Mouse (Mus musculus): ENCODE measurements around the gene Gm47955. TPM values are rescaled to one million over a fixed set of nuclear protein-coding genes. Genes with fewer than 3 reads are reported as not detected.
"Not testable (repeated sequence)": the region's sequence is repeated elsewhere in the genome, so short reads cannot be mapped to it uniquely, and the experiment has no call there.

The Gm47955 gene
- total RNA-seq, 2 experiments from 2014 or later = not detected

- no peak for DNase-seq
- no peak overlapping the region for H3K27ac ChIP-seq
- TF ChIP-seq CTCF (IDR thresholded peaks at IDR 0.05) = no peak
Measured at GRCm38 (mm10) chr1:82973244-82973643, 13.2 kb downstream of the Gm47955 start.

GRCm38 (mm10) chr1:82973901-82974300 lies 13.8 kb downstream of the Gm47955 start:
- intact Hi-C loops (cut with DNase I) = no loop called here

More at GRCm38 (mm10) chr1:82973244-82973643, 13.2 kb downstream of the Gm47955 start:
- no peak overlapping the region for H3K4me3 ChIP-seq
- intact Hi-C loops (cut with DNase I) = no loop called here

GRCm38 (mm10) chr1:82974342-82974741 lies 14.3 kb downstream of the Gm47955 start:
- intact Hi-C loops (cut with DNase I) = no loop called here

More at GRCm38 (mm10) chr1:82973901-82974300, 13.8 kb downstream of the Gm47955 start:
- no peak for DNase-seq
- no peak for TF ChIP-seq CTCF (IDR thresholded peaks at IDR 0.05)
- Histone ChIP-seq H3K27ac (no peak overlapping the region), H3K4me3 (no peak overlapping the region)

GRCm38 (mm10) chr1:82975750-82976149 lies 15.7 kb downstream of the Gm47955 start:
- Histone ChIP-seq H3K4me3 (no peak overlapping the region), H3K27ac (no peak overlapping the region)
- intact Hi-C loops (cut with DNase I) = no loop called here
- TF ChIP-seq CTCF (IDR thresholded peaks at IDR 0.05) = no peak
- DNase-seq = no peak

More at GRCm38 (mm10) chr1:82974342-82974741, 14.3 kb downstream of the Gm47955 start:
- DNase-seq = no peak
- Histone ChIP-seq H3K27ac (no peak overlapping the region), H3K4me3 (no peak overlapping the region)
- TF ChIP-seq CTCF (IDR thresholded peaks at IDR 0.05) = no peak

GRCm38 (mm10) chr1:82977840-82978239 lies 17.8 kb downstream of the Gm47955 start:
- intact Hi-C loops (cut with DNase I) = no loop called here
- TF ChIP-seq CTCF (IDR thresholded peaks at IDR 0.05) = no peak
- no peak overlapping the region for H3K4me3 ChIP-seq
- no peak overlapping the region for H3K27ac ChIP-seq
- no peak for DNase-seq

GRCm38 (mm10) chr1:82986738-82987137 lies 26.7 kb downstream of the Gm47955 start:
- intact Hi-C loops (cut with DNase I) = loop anchor here (1.0 kb wide), 1 partner anchor 199 kb away; no protein-coding TSS in a partner anchor
- TF ChIP-seq CTCF (IDR thresholded peaks at IDR 0.05) = no peak
- Histone ChIP-seq H3K4me3 (no peak overlapping the region), H3K27ac (no peak overlapping the region)
- no peak for DNase-seq

- DNase-seq = no peak
- Histone ChIP-seq H3K27ac (no peak overlapping the region), H3K4me3 (no peak overlapping the region)
- intact Hi-C loops (cut with DNase I) = loop anchor here (1.0 kb wide), 1 partner anchor 200 kb away; no protein-coding TSS in a partner anchor
- TF ChIP-seq CTCF (IDR thresholded peaks at IDR 0.05) = peak; percentile 79
Measured at GRCm38 (mm10) chr1:82987530-82988198, 27.6 kb downstream of the Gm47955 start.

GRCm38 (mm10) chr1:82991062-82991461 lies 31.0 kb downstream of the Gm47955 start:
- TF ChIP-seq CTCF (IDR thresholded peaks at IDR 0.05) = no peak
- intact Hi-C loops (cut with DNase I) = no loop called here
- Histone ChIP-seq H3K27ac (no peak overlapping the region), H3K4me3 (no peak overlapping the region)
- DNase-seq = no peak

GRCm38 (mm10) chr1:82991596-82991995 lies 31.5 kb downstream of the Gm47955 start:
- Histone ChIP-seq H3K4me3 (no peak overlapping the region), H3K27ac (no peak overlapping the region)
- no peak for DNase-seq
- no peak for TF ChIP-seq CTCF (IDR thresholded peaks at IDR 0.05)
- intact Hi-C loops (cut with DNase I) = no loop called here

- intact Hi-C loops (cut with DNase I) = no loop called here
- no peak for TF ChIP-seq CTCF (IDR thresholded peaks at IDR 0.05)
- Histone ChIP-seq H3K27ac (no peak overlapping the region), H3K4me3 (no peak overlapping the region)
- DNase-seq = no peak
Measured at GRCm38 (mm10) chr1:82992093-82992492, 32.0 kb downstream of the Gm47955 start.

GRCm38 (mm10) chr1:82993947-82994346 lies 33.9 kb downstream of the Gm47955 start:
- Histone ChIP-seq H3K27ac (no peak overlapping the region), H3K4me3 (no peak overlapping the region)
- intact Hi-C loops (cut with DNase I) = no loop called here
- no peak for DNase-seq
- no peak for TF ChIP-seq CTCF (IDR thresholded peaks at IDR 0.05)

- DNase-seq; H3K4me3 ChIP-seq; intact Hi-C loops (cut with DNase I); H3K27ac ChIP-seq: not testable (repeated sequence)
Measured at GRCm38 (mm10) chr1:83000306-83000705, 40.2 kb downstream of the Gm47955 start, which contains the start of gene Gm47959. Gene Gm47959, plus strand, starts transcription at chr1:83000548.

- no peak overlapping the region for H3K27ac ChIP-seq
Measured at GRCm38 (mm10) chr1:83006218-83007179, 46.4 kb downstream of the Gm47955 start.

More at GRCm38 (mm10) chr1:83006218-83007179, 46.4 kb downstream of the Gm47955 start:
- no peak overlapping the region for H3K4me3 ChIP-seq
- intact Hi-C loops (cut with DNase I) = no loop called here
- no peak for DNase-seq
- no peak for TF ChIP-seq CTCF (IDR thresholded peaks at IDR 0.05)
